Mouse (Mus musculus) B cell, adult 2 months (primary cell): Measurements from ENCODE around the gene Defb35.
"Not testable (repeated sequence)": the region's sequence is repeated elsewhere in the genome, so short reads cannot be mapped to it uniquely, and the experiment has no call there.

Experiments
- DNase-seq, 2 experiments: peaks; one replicate each; pipeline ENCODE4 v3.0.0; 2022

The Defb35 gene

DNA sequence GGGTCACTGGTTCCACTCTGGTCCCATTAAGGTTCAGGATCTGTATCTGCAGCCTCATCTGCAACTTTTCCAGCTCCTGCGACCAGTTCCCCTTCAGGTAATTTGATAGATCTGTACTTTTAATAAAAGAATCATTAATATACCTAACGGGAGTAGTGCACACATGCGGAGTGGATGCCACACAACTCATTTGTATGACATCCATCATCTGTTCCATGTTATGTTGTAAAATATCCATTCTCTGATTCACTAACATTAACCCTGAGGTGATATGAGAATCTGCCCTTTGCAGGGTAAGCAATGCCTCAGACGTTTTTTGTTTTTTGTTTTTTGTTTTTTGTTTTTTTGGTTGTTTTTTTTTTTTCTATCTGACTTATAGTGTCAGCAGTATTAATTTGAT, at the start of gene Defb35:
TSS of gene Defb35 (plus strand) at position 301 of the 400 bp plus-strand sequence.
- not testable (repeated sequence) for DNase-seq

DNA sequence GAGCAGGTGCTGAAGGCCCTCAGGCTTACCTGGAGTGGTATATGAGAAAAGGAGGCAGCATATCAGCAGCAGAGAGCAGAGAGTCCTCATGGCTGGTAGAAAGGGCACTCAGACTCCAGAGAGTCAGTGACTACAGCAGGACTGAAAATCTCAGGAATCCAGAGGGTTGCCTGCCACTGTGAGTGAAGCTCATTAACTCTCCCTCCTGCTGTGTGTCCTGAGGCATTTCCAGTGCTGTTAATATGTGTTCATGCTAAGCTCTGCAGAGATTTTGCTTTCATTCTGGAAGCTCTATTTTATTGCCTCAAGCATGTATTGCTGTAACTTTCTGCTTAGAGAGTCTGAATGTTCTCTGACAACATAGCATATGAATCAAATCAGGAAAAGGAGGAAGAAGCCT, 31.9 kb upstream of the Defb35 start, which contains the start of gene Defb11:
TSS of gene Defb11 (minus strand) at position 123 of the 400 bp plus-strand sequence.
- not testable (repeated sequence) for DNase-seq

DNA sequence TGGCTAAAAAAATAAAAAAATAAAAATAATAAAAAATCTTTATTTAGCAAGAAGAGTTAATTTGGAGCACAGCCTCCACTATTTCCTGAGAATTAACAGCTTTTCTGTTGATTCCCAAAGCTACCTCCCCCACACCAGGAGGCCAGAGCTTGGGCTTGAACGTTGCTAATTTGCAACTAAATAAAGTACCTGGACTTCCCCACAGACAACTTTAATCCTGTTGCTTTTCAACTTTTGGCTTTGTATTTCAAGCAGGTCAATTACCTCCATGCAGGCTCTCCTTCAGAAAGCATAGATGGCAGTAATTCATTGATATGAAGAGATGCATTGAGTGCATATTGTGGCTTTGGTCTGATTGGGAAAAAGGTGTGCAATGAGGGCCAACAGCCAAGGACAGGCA, 26.2 kb upstream of the Defb35 start:
- DNase-seq: no peak

DNA sequence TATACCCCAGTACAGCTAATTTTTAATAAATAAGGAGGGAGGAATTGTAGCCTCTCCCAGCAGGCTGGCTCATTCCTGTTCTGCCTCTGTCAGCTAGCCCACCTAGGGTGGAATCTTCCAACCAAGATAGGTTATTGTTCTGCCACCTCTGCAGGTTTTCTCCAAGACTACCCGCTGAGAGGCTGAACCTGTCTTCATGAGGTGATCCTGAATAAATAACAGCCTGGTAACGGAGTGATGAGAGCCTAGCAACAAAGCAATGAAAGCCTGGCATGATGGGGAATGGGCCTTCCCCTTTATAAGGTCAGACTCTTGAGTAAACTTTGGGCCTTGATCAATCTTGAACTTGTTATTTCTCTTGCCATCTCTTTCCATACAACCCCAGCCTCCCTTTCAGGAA, 25.6 kb upstream of the Defb35 start:
- no peak for DNase-seq

DNA sequence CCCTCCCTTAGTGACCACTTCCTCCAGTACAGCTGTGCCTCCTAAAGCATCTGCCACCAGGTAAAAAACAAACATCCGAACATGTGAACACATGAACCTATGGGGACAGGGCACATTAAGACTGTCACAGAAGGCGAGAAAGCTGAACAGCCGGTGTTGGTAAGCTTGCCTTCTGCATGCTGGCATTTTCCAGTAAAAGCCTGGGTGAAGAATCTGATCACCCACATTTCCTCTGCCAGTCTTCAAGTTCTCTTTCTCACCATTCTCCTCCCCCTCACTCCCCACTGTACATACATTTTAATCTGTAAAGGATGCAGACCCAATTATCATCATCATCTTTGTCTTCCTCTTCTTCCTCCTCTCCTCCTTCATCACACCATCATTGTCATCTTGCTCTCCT, 22.5 kb upstream of the Defb35 start:
- no peak for DNase-seq

DNA sequence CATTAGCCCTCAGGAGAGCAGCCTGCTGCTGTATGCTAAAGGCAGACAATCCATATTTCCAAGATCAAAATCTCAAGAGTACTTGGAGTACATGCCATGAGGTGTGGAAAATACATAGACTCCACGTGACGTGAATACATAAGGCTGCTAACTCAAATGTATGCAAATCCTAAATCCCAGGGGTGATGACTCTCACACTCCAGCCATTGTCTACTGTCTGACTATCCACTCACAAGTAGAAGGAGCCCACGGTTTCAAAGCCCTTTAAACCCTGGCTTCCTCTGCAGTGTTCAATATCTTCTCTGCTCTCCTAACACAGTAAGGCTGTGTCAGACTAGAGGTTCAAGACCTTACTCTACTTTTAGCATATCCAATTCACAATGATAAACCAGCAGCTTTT, 7.4 kb upstream of the Defb35 start:
- not testable (repeated sequence) for DNase-seq

DNA sequence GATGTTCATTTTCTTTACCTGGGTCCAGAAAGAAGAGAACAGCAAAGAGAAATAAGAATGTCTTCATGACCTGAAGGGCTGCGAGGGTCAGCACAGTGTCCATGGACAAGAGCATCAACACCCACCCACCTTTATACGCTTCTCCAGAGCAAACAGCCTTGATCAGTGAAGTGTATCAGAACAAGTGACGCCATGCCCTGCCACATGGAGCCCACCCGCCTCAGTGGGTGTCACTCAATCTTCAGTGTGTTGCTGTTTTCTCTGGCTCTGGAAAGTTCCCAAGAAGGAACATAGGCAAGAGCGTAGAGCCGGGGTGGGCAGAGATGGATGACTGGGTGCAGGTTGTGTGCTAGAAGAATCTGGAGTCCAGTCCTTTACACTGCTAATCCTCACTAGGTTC, 5.5 kb upstream of the Defb35 start, which contains the start of gene Defb15:
TSS of gene Defb15 (minus strand) at position 101 of the 400 bp plus-strand sequence.
- no peak for DNase-seq

DNA sequence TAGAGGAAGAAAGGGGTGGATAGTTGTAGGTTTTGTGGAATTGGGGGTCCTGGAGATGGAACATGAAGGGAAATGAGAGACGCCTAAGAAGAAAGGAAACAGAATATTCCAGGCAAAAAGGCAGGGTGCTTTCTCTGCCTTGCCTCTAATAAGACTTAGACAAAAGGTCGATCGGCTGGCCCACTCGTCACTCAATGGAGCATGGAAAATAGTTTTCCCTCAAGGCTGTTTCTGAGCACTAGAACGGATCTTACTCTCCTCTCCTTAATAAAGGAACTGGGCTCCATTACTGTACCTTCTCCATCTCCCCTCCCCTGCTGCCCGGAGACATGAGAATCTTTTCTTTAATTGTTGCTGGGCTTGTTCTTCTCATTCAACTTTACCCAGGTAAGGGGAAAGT, 8.3 kb downstream of the Defb35 start, which contains the start of gene Defb13:
TSS of gene Defb13 (plus strand) at position 301 of the 400 bp plus-strand sequence.
- DNase-seq: no peak

DNA sequence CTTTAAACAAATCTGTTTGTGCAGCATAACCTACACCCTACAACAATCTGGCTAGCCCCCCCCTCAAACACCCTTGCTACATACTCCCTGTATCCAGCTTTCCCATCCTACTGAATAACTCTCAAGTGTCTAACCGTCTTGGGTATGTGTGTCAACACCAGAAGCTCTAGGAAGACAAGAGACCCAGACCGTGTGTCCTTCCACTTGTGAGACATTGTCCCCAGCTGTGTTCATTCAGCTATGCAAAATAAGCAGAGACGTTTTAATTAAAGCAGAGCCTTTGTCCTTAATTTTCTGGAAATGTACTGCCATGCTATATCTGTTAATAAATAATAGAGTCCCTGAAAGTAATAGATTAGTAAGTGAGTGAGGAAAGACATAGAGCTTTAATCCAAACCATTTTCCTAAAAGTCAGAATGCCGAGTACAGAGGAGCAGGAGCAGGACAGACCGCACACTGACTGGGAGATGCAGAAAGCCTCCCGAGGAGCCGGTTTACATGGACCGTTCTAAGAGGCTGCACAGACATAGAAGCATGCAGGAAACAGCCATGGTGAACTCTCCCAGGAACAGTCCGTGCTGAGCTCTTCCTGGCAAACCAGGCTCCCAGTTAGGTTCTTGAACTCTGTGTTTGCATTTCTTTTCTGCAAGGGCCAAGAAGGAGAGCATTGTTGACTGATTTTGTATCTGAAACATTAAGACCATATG, 9.3 kb downstream of the Defb35 start:
- no peak for DNase-seq

DNA sequence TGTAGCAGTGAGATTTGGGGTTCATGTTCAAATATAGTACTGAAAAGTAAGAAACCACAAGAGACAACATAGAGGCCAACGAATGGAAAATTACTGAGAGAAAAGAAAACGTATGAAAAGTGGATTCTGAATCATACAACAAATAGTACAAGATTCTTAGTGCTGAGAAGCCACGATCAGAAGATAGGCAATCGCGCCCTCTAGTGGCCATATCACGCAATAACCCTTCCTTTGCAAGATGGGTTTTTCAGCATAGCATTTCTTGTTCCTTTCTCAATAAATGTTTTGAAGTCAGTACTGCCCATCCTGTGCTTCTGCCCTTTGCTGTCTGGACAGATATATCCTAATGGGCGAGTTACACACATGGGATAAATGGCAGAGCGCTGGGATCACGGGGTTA, 17.2 kb downstream of the Defb35 start:
- DNase-seq: peak; percentile 10 to 13

DNA sequence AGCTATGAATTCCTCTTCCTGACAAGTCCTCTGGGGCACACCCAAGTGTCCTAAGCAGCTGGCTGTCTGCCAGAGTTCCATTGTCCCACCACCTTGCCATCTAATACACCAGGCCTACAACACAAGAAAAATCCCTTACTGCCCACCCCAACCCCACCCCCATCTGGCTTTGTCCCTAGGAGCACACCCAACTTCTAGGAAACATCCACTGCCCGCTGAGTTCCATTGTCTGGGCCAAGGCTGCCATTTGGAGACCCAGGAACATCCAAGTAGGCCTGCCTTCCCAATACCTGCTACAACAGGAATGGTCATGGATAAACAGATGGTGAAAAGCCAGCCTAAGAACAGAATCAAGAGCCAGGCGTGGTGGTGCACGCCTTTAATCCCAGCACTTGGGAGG, 18.2 kb downstream of the Defb35 start:
- no peak for DNase-seq

DNA sequence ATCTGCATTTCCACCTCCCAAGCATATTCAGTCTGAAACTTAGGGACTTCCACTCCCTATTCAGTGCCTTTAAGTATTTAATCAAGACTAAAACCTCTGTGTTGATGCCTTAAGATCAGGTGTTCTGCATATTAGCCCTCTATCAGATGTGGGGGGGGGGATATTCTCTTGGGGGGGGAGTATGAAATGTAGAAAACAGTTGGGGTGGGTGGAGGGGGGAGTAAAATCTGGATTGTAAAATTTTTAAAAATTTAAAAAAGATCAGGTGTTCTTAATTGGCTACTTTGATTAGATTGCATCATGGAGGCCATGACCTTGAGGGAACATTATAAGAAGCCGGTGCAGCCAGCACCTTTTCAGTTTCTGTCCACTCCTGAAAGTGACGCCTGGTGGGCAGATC, 20.3 kb downstream of the Defb35 start, which contains the start of gene Fam90a1a:
TSS of gene Fam90a1a (plus strand) at position 301 of the 400 bp plus-strand sequence.
- DNase-seq: no peak

DNA sequence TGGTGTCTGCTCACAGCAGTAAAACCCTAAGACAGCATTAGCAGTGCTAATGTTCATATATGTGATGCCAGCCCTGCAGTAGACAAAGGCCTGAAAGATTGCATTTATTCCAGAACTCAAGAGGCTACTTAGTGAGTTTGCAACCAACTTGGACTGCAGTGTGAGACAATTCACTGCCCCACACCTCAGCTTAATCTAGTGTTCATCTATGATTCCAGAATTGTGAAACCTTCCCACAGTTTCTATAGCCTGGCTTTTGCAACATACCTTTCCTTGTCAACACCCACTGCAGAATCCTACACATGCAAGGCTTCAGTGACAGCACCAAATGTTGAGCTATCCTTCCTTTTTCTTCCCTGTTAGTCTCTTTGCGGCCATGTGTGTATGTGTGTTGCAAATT, 28.5 kb downstream of the Defb35 start:
- no peak for DNase-seq

DNA sequence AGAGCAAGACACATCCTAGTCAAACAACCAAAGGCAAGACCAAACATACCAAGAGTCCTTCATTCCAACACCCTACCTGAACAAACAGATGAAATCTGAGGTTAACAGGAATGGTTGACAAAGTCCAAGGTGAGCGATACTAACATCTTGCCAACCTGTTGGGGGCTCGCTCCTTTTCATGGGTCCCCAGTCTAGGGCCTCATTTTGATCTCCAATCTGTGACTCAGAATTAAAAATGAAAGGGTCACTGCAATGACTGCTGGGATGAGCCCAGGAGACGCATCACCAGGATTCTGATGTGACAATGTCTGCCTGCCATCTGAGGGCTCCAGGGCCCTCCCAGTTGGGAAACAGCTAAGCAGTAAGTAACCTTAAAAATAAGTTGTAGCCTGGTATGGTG, 31.3 kb downstream of the Defb35 start, which contains the start of gene Ccdc70:
TSS of gene Ccdc70 (plus strand) at position 301 of the 400 bp plus-strand sequence.
- no peak for DNase-seq

DNA sequence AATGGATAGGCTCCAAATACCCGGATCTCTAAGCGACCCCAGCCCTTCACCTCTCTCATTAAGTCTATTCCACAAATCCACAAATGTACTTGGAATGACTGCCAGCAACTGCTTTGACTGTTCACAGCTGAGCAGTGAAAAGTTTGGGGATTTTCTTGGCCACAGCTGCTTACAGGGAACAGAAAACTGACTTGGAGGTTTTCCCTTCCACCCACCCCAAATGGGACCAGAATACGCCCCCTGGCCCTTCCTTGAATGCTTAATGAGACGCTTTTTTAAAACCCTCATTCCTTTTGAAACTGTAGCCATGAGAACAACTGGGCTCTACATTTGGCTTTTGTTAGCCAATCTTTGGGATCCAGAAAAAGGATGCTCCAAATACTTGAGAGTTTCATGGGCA, 40.0 kb downstream of the Defb35 start:
- no peak for DNase-seq

DNA sequence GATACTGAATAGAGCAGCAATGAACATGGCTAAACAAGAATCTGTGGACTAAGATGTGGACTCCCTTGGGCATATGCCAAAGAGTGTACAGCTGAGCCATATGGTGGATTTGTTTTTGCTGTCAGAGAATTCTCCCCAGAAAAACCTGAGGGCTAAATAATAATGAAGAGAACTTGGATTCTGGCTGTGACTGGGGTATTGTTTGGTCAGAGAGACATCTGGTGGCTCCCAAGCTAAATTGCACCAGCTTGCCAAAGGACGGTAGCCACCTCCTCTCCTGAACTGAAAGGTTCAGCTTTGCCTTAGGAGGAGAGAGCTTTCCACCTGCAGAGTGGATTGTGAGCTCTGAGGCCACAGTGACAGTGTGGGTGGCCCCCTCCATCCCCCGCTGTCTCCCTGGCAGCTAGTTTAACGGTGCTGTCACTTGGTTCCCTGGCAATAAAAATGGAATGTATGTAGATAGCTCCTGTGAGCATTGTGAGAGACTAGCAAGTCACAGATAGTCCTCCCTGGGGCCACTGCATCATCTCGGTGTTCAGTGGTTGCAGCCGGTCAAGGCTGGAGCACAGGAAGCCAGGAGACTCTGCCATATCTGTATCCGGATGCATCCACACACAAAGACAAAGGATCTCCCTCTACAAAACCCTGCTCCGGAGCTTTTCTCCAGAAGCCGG, 43.6 kb downstream of the Defb35 start:
- no peak for DNase-seq
